Mouse (Mus musculus): Measurements from ENCODE around the gene Sumo1. TPM values are rescaled to one million over a fixed set of nuclear protein-coding genes. Genes with fewer than 3 reads are reported as not detected.
A peak's percentile ranks its signal among the peaks of the same experiment; 100 is the strongest.
"Not testable (repeated sequence)": the region's sequence is repeated elsewhere in the genome, so short reads cannot be mapped to it uniquely, and the experiment has no call there.

Gene Sumo1
- total RNA-seq, 4 experiments from 2014 or later: 108 to 122 (median 115) TPM

GRCm38 (mm10) chr1:59638371-59638770 lies 32.3 kb downstream of the Sumo1 start:
- no peak for DNase-seq (ENCODE audit: low spot score in 2 of 2)

GRCm38 (mm10) chr1:59636349-59636748 lies 34.3 kb downstream of the Sumo1 start:
- DNase-seq (ENCODE audit: low spot score in 2 of 2): no peak

GRCm38 (mm10) chr1:59633056-59633455 lies 37.6 kb downstream of the Sumo1 start:
- no peak for DNase-seq (ENCODE audit: low spot score in 2 of 2)

- DNase-seq (ENCODE audit: low spot score in 2 of 2): no peak
Observed at GRCm38 (mm10) chr1:59631986-59632659, 38.5 kb downstream of the Sumo1 start.

GRCm38 (mm10) chr1:59630356-59630755 lies 40.3 kb downstream of the Sumo1 start:
- not testable (repeated sequence) for DNase-seq (ENCODE audit: low spot score in 2 of 2)

GRCm38 (mm10) chr1:59629194-59629593 lies 41.4 kb downstream of the Sumo1 start:
- no peak for DNase-seq (ENCODE audit: low spot score in 2 of 2)

GRCm38 (mm10) chr1:59625410-59625809 lies 45.2 kb downstream of the Sumo1 start:
- no peak for DNase-seq (ENCODE audit: low spot score in 2 of 2)

GRCm38 (mm10) chr1:59623325-59624017 lies 47.2 kb downstream of the Sumo1 start:
- DNase-seq (ENCODE audit: low spot score in 2 of 2): peak; percentile 26 to 40

GRCm38 (mm10) chr1:59619201-59619600 lies 51.4 kb downstream of the Sumo1 start:
- DNase-seq (ENCODE audit: low spot score in 2 of 2): no peak

GRCm38 (mm10) chr1:59615021-59615420 lies 55.6 kb downstream of the Sumo1 start:
- DNase-seq (ENCODE audit: low spot score in 2 of 2): no peak

- no peak for DNase-seq (ENCODE audit: low spot score in 2 of 2)
Observed at GRCm38 (mm10) chr1:59613795-59614194, 56.8 kb downstream of the Sumo1 start.

GRCm38 (mm10) chr1:59610929-59611328 lies 59.7 kb downstream of the Sumo1 start:
- no peak for DNase-seq (ENCODE audit: low spot score in 2 of 2)

- no peak for DNase-seq (ENCODE audit: low spot score in 2 of 2)
Observed at GRCm38 (mm10) chr1:59609896-59610295, 60.7 kb downstream of the Sumo1 start.

- DNase-seq (ENCODE audit: low spot score in 2 of 2): no peak
Observed at GRCm38 (mm10) chr1:59609458-59609857, 61.2 kb downstream of the Sumo1 start.

- DNase-seq (ENCODE audit: low spot score in 2 of 2): no peak
Observed at GRCm38 (mm10) chr1:59608920-59609319, 61.7 kb downstream of the Sumo1 start.

GRCm38 (mm10) chr1:59608125-59608762 lies 62.4 kb downstream of the Sumo1 start:
- DNase-seq (ENCODE audit: low spot score in 2 of 2): no peak

GRCm38 (mm10) chr1:59607071-59607470 lies 63.6 kb downstream of the Sumo1 start:
- no peak for DNase-seq (ENCODE audit: low spot score in 2 of 2)

GRCm38 (mm10) chr1:59606479-59606878 lies 64.2 kb downstream of the Sumo1 start:
- no peak for DNase-seq (ENCODE audit: low spot score in 2 of 2)

GRCm38 (mm10) chr1:59603893-59604292 lies 66.7 kb downstream of the Sumo1 start:
- DNase-seq (ENCODE audit: low spot score in 2 of 2): no peak

GRCm38 (mm10) chr1:59603417-59603712 lies 67.3 kb downstream of the Sumo1 start:
- DNase-seq (ENCODE audit: low spot score in 2 of 2): no peak

- peak in 1 of 2 experiments; percentile 24 for DNase-seq (ENCODE audit: low spot score in 2 of 2)
Observed at GRCm38 (mm10) chr1:59602531-59603416, 67.9 kb downstream of the Sumo1 start.

- no peak for DNase-seq (ENCODE audit: low spot score in 2 of 2)
Observed at GRCm38 (mm10) chr1:59595609-59596008, 75.0 kb downstream of the Sumo1 start.

Measured in left cerebral cortex, adult 8-10 months (tissue).